Mouse (Mus musculus) induced T-regulatory cell, adult 2 months (primary cell): ENCODE data around the gene Vmn1r100.
"Not testable (repeated sequence)": the region's sequence is repeated elsewhere in the genome, so short reads cannot be mapped to it uniquely, and the experiment has no call there.

Experiments
- DNase-seq: peaks from one replicate; pipeline ENCODE4 v3.0.0-alpha.2; 2012; ENCODE audit warnings: low read depth

Gene Vmn1r100

GRCm38 (mm10) chr7:20417642-20418041, at the start of gene Vmn1r100:
TSS of gene Vmn1r100 (plus strand) at chr7:20417942.
- not testable (repeated sequence) for DNase-seq

- DNase-seq, result not testable (repeated sequence)
Measured at GRCm38 (mm10) chr7:20375310-20375709, 42.4 kb upstream of the Vmn1r100 start, which contains the start of gene Gm5728. TSS of gene Gm5728 (minus strand) at chr7:20375410.

- not testable (repeated sequence) for DNase-seq
Measured at GRCm38 (mm10) chr7:20442493-20442892, 24.8 kb downstream of the Vmn1r100 start, which contains the start of gene Vmn1r101. TSS of gene Vmn1r101 (minus strand) at chr7:20442593.
